Mouse (Mus musculus): Measurements from ENCODE around the gene Nat8f6.
A peak's percentile ranks its signal among the peaks of the same experiment; 100 is the strongest.
"Not testable (repeated sequence)": the region's sequence is repeated elsewhere in the genome, so short reads cannot be mapped to it uniquely, and the experiment has no call there.

The Nat8f6 gene

GRCm38 (mm10) chr6:85836098-85836497 is 15.3 kb upstream of the Nat8f6 start:
- not testable (repeated sequence) for DNase-seq (ENCODE audit: low spot score)

- DNase-seq (ENCODE audit: low spot score): not testable (repeated sequence)
These were observed 14.3 kb upstream of the Nat8f6 start for GRCm38 (mm10) chr6:85835104-85835503.

GRCm38 (mm10) chr6:85834504-85835100 is 13.8 kb upstream of the Nat8f6 start:
- not testable (repeated sequence) for DNase-seq (ENCODE audit: low spot score)

GRCm38 (mm10) chr6:85831796-85832321 is 11.1 kb upstream of the Nat8f6 start, which contains the start of gene Nat8:
Gene Nat8 (minus strand): TSS chr6:85832082.
- no peak for DNase-seq (ENCODE audit: low spot score)

- no peak for DNase-seq (ENCODE audit: low spot score)
These were observed 8.7 kb upstream of the Nat8f6 start for GRCm38 (mm10) chr6:85829462-85829861.

GRCm38 (mm10) chr6:85825886-85826285 is 5.1 kb upstream of the Nat8f6 start:
- no peak for DNase-seq (ENCODE audit: low spot score)

GRCm38 (mm10) chr6:85823382-85824090 is 2.8 kb upstream of the Nat8f6 start:
- no peak for DNase-seq (ENCODE audit: low spot score)

GRCm38 (mm10) chr6:85822286-85822685 is 1.5 kb upstream of the Nat8f6 start:
- no peak for DNase-seq (ENCODE audit: low spot score)

- DNase-seq (ENCODE audit: low spot score): no peak
These were observed 2.4 kb downstream of the Nat8f6 start for GRCm38 (mm10) chr6:85818338-85818737.

- no peak for DNase-seq (ENCODE audit: low spot score)
These were observed 7.4 kb downstream of the Nat8f6 start for GRCm38 (mm10) chr6:85813339-85813738.

- not testable (repeated sequence) for DNase-seq (ENCODE audit: low spot score)
These were observed 9.7 kb downstream of the Nat8f6 start for GRCm38 (mm10) chr6:85810942-85811537.

GRCm38 (mm10) chr6:85810514-85810913 is 10.2 kb downstream of the Nat8f6 start:
- not testable (repeated sequence) for DNase-seq (ENCODE audit: low spot score)

- not testable (repeated sequence) for DNase-seq (ENCODE audit: low spot score)
These were observed 11.0 kb downstream of the Nat8f6 start for GRCm38 (mm10) chr6:85809784-85810183.

GRCm38 (mm10) chr6:85803180-85803579 is 17.6 kb downstream of the Nat8f6 start:
- DNase-seq (ENCODE audit: low spot score): not testable (repeated sequence)

- peak; percentile 75 for DNase-seq (ENCODE audit: low spot score)
These were observed 55.2 kb downstream of the Nat8f6 start, which contains the start of gene Nat8f3 for GRCm38 (mm10) chr6:85765532-85765931. Gene Nat8f3 (minus strand): TSS chr6:85765754.

- DNase-seq (ENCODE audit: low spot score): not testable (repeated sequence)
These were observed 57.4 kb downstream of the Nat8f6 start for GRCm38 (mm10) chr6:85763127-85764070.

GRCm38 (mm10) chr6:85762678-85763077 is 58.1 kb downstream of the Nat8f6 start:
- DNase-seq (ENCODE audit: low spot score): not testable (repeated sequence)
